Mouse (Mus musculus) E14TG2a.4 (cell line): ENCODE measurements at regions not wholly inside any gene's neighbourhood (a gene's known extent, or its start where the extent isn't known, plus 50 kb on each side); places are given as distances from the start of the nearest gene placed in this dataset.

Experiments used
- CTCF ChIP-seq: conservative IDR thresholded peaks from 2 replicates; pipeline ENCODE4 v1.5.1; 2014; ENCODE audit warnings: low read length
- NANOG ChIP-seq: IDR thresholded peaks from 2 replicates; pipeline ENCODE4 v1.6.1; 2014; ENCODE audit warnings: borderline replicate concordance, low read length, mixed read lengths

- no peak for TF ChIP-seq CTCF
- no peak for TF ChIP-seq NANOG
Observed at GRCm38 (mm10) chr6:138945432-138945831, 287.1 kb upstream of the Igbp1b start.
